Mouse (Mus musculus): Measurements from ENCODE around the gene Dnajc7. TPM values are rescaled to one million over a fixed set of nuclear protein-coding genes. Genes with fewer than 3 reads are reported as not detected.

The Dnajc7 gene
- total RNA-seq, 2 experiments from 2014 or later = 93.5 to 103 TPM

Other genes starting within 250 kb of the Dnajc7 start
- 7.2 and 10.1 TPM in 2 replicates for gene Jup, start 222.4 kb downstream of the Dnajc7 start, total RNA-seq (2015; ENCODE audit: low replicate concordance)
- gene Jup, start 222.4 kb downstream of the Dnajc7 start, total RNA-seq (2017; ENCODE audit: low replicate concordance) = 1.9 and 5.5 TPM in 2 replicates
- gene P3h4, start 205.3 kb downstream of the Dnajc7 start, total RNA-seq (2015; ENCODE audit: low replicate concordance) = not detected in 2 replicates
- gene P3h4, start 205.3 kb downstream of the Dnajc7 start, total RNA-seq (2017; ENCODE audit: low replicate concordance) = not detected in 2 replicates
- gene Fkbp10, start 204.5 kb downstream of the Dnajc7 start, total RNA-seq (2015; ENCODE audit: low replicate concordance) = not detected in 2 replicates
- gene Fkbp10, start 204.5 kb downstream of the Dnajc7 start, total RNA-seq (2017; ENCODE audit: low replicate concordance) = not detected in 2 replicates
- 2.5 TPM in 2 replicates for gene Nt5c3b, start 178.4 kb downstream of the Dnajc7 start, total RNA-seq (2015; ENCODE audit: low replicate concordance)
- 0.26 TPM in 1 of 2 replicates, not detected in the other for gene Nt5c3b, start 178.4 kb downstream of the Dnajc7 start, total RNA-seq (2017; ENCODE audit: low replicate concordance)
- not detected in 2 replicates for gene Klhl10, start 178.3 kb downstream of the Dnajc7 start, total RNA-seq (2015; ENCODE audit: low replicate concordance)
- not detected in 2 replicates for gene Klhl10, start 178.3 kb downstream of the Dnajc7 start, total RNA-seq (2017; ENCODE audit: low replicate concordance)
- gene Klhl11, start 147.4 kb downstream of the Dnajc7 start, total RNA-seq (2015; ENCODE audit: low replicate concordance) = 2.5 and 5.0 TPM in 2 replicates
- 12.1 and 15.7 TPM in 2 replicates for gene Klhl11, start 147.4 kb downstream of the Dnajc7 start, total RNA-seq (2017; ENCODE audit: low replicate concordance)
- gene Acly, start 92.2 kb downstream of the Dnajc7 start, total RNA-seq (2015; ENCODE audit: low replicate concordance) = 17.6 and 38.2 TPM in 2 replicates
- gene Acly, start 92.2 kb downstream of the Dnajc7 start, total RNA-seq (2017; ENCODE audit: low replicate concordance) = 18.1 and 22.0 TPM in 2 replicates
- not detected in 2 replicates for gene Ttc25, start 74.6 kb downstream of the Dnajc7 start, total RNA-seq (2015; ENCODE audit: low replicate concordance)
- gene Ttc25, start 74.6 kb downstream of the Dnajc7 start, total RNA-seq (2017; ENCODE audit: low replicate concordance) = not detected in 2 replicates
- 3.6 and 23.1 TPM in 2 replicates for gene Cnp, start 45.3 kb downstream of the Dnajc7 start, total RNA-seq (2015; ENCODE audit: low replicate concordance)
- gene Cnp, start 45.3 kb downstream of the Dnajc7 start, total RNA-seq (2017; ENCODE audit: low replicate concordance) = 14.1 and 14.4 TPM in 2 replicates
- 17.2 and 18.0 TPM in 2 replicates for gene Nkiras2, start 924 bp downstream of the Dnajc7 start, total RNA-seq (2015; ENCODE audit: low replicate concordance)
- gene Nkiras2, start 924 bp downstream of the Dnajc7 start, total RNA-seq (2017; ENCODE audit: low replicate concordance) = 5.8 and 9.4 TPM in 2 replicates
- gene Zfp385c, start 72.3 kb upstream of the Dnajc7 start, total RNA-seq (2015; ENCODE audit: low replicate concordance) = not detected in 2 replicates
- not detected in 2 replicates for gene Zfp385c, start 72.3 kb upstream of the Dnajc7 start, total RNA-seq (2017; ENCODE audit: low replicate concordance)
- gene Dhx58, start 84.1 kb upstream of the Dnajc7 start, total RNA-seq (2015; ENCODE audit: low replicate concordance) = 6.8 and 7.5 TPM in 2 replicates
- 17.8 and 26.2 TPM in 2 replicates for gene Dhx58, start 84.1 kb upstream of the Dnajc7 start, total RNA-seq (2017; ENCODE audit: low replicate concordance)
- 2.5 and 11.2 TPM in 2 replicates for gene Kat2a, start 92.3 kb upstream of the Dnajc7 start, total RNA-seq (2015; ENCODE audit: low replicate concordance)
- 1.9 and 2.6 TPM in 2 replicates for gene Kat2a, start 92.3 kb upstream of the Dnajc7 start, total RNA-seq (2017; ENCODE audit: low replicate concordance)
- not detected in 2 replicates for gene Hspb9, start 93.7 kb upstream of the Dnajc7 start, total RNA-seq (2015; ENCODE audit: low replicate concordance)
- not detected in 2 replicates for gene Hspb9, start 93.7 kb upstream of the Dnajc7 start, total RNA-seq (2017; ENCODE audit: low replicate concordance)
- gene Rab5c, start 118.0 kb upstream of the Dnajc7 start, total RNA-seq (2015; ENCODE audit: low replicate concordance) = 99.8 and 136 TPM in 2 replicates
- 80.2 and 110 TPM in 2 replicates for gene Rab5c, start 118.0 kb upstream of the Dnajc7 start, total RNA-seq (2017; ENCODE audit: low replicate concordance)
- gene Kcnh4, start 139.8 kb upstream of the Dnajc7 start, total RNA-seq (2015; ENCODE audit: low replicate concordance) = not detected in 2 replicates
- not detected in 2 replicates for gene Kcnh4, start 139.8 kb upstream of the Dnajc7 start, total RNA-seq (2017; ENCODE audit: low replicate concordance)
- gene Hcrt, start 142.8 kb upstream of the Dnajc7 start, total RNA-seq (2015; ENCODE audit: low replicate concordance) = not detected in 2 replicates
- gene Hcrt, start 142.8 kb upstream of the Dnajc7 start, total RNA-seq (2017; ENCODE audit: low replicate concordance) = not detected in 2 replicates
- 0.72 and 0.84 TPM in 2 replicates for gene Ghdc, start 150.8 kb upstream of the Dnajc7 start, total RNA-seq (2015; ENCODE audit: low replicate concordance)
- 0.51 and 1.4 TPM in 2 replicates for gene Ghdc, start 150.8 kb upstream of the Dnajc7 start, total RNA-seq (2017; ENCODE audit: low replicate concordance)
- 5.9 and 10.1 TPM in 2 replicates for gene Stat5b, start 230.6 kb upstream of the Dnajc7 start, total RNA-seq (2015; ENCODE audit: low replicate concordance)
- 7.0 and 10.3 TPM in 2 replicates for gene Stat5b, start 230.6 kb upstream of the Dnajc7 start, total RNA-seq (2017; ENCODE audit: low replicate concordance)
- 3.2 and 7.5 TPM in 2 replicates for gene Stat5a, start 239.2 kb upstream of the Dnajc7 start, total RNA-seq (2015; ENCODE audit: low replicate concordance)
- gene Stat5a, start 239.2 kb upstream of the Dnajc7 start, total RNA-seq (2017; ENCODE audit: low replicate concordance) = 5.3 and 5.4 TPM in 2 replicates

Measured in erythroid progenitor cell, adult 5-6 weeks (primary cell).